Mouse (Mus musculus): Measurements from ENCODE around the gene Ceacam19.
A peak's percentile ranks its signal among the peaks of the same experiment; 100 is the strongest.
"Not testable (repeated sequence)": the region's sequence is repeated elsewhere in the genome, so short reads cannot be mapped to it uniquely, and the experiment has no call there.

The Ceacam19 gene

GRCm38 (mm10) chr7:19887849-19888248 lies at the start of gene Ceacam19:
TSS of gene Ceacam19 (minus strand) at chr7:19887965.
- no peak for DNase-seq (ENCODE audit: low read depth)

DNA sequence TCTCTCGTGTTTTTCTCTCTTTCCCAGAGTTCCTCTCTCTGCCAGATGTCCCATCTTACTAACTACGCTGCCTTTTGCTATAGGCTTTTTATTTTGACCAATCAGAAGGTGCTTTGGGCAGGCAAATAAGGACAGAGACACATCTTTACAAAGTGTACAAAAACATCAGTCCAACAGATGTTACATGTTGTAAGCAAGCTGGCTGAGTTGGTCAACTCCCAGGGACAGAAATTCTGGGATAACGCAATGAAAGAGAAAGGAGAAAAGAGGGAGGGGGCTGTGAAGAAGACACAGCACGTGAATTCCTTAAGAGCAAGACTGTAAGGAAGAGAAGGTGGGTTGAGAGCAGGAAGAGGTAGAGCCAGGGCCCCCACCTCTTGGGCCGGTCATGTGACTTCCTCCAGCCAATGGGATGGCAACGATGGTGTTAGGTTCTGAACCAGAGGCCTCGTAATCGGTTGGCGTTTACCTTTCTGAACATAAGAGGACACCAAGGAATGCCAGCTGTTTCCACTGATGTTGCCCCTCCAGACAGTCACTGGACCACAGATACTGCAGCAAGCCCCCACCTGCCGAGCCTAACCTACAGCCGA lies 49.6 kb upstream of the Ceacam19 start:
- no peak for DNase-seq (ENCODE audit: low read depth)

GRCm38 (mm10) chr7:19935961-19936360 lies 48.2 kb upstream of the Ceacam19 start:
- no peak for DNase-seq (ENCODE audit: low read depth)

DNA sequence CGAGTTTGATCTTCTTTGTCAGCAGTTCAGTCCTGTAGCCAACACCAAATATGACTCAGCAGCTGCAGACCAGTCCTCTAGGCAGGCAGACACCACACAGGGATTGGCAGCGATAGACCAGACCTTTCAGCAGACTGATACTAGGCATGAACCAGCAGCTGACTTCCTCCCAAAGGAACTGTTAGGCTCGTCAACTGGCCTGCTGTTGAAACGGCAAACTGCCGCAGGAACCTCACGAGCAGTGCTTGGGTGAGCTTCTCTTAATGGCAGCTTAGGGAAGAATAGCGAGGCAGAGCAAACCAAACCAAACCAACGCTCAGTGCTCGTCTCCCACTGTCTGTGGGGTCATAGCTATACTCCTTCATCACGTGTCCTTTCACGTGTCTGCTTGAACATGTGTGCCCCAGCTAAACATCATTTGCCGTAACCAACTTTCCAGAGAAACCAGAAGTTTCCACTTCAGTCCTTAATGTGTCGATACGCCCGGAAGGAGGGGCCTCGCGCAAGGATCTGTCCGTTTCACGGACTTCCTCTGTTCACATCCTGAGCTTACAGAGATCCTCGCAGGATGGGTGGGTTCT lies 47.5 kb upstream of the Ceacam19 start:
- DNase-seq (ENCODE audit: low read depth) = peak; percentile 94

DNA sequence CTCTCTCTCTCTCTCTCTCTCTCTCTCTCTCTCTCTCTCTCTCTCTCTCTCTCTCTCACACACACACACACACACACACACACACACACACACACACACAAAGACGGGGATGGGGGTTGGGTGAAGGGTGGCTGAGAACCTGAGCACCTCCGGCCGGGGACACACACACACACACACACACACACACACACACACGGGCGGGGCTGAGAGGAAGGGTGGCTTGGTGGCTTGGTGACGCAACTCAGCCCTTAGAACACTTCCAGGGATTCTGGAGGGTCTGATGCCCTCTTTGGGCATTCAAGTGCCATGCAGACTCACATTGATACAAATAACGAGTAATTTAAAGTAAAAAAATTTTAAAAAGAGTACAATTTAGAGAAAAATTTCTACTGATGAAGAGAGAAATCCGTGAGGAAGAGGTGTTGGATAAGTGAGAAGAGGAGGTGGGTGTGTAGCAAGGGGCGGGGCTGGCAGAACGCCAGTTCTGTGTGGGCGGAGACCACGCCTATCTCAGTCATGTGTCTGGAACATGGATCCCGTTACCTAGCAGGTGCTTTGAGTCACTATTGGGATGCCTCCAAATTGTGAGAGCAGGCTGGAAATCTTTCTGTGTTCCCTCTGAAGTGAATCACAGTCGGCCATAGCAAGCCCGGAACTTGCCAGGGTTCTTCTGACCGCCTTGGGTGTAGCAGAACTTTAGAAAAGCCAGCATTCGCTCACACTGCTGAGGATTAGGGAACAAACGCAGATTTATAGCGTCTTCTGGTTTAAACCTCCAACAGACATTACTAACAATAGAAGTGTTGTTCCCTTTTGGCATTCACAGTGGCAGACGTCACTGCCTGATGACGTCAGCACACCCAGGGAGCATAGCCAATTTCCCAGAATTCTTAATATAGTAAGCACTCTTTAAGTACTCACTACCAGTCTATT lies 45.4 kb upstream of the Ceacam19 start:
- DNase-seq (ENCODE audit: low read depth) = peak; percentile 96

DNA sequence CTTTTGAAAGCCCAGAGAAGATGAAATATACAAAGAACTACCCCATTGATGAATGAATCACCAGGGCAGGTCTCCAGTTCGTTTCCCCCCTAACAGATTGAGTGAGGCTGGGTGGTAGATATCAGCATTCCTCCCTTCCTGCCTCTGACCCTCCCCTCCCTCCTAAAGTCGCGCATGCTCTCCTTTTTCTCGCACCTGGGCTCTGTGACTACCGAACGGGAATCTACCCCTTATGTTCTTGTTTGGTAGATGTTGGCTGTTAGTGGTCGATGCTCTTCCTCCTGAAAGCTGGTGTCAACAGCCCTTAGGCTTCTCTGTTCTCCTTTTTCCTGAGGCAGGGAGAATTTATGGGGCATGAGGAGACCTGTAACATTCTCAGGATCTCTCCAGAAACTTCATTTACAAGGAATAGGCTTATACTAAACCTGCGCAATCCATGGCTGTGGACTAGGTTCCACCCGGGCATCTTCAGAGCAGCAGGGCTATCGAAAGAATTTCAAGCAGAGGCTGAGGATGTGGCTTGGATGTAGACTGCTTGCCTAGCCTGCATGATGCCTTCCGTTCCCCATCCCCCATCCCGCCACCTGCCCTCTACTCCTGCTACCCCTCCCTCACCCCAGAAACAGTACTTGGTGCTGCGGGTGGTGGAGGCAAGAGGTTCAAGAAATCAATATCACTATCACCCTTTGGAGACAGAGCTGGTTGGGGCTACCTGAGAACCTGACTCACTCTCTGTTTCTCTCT lies 44.5 kb upstream of the Ceacam19 start:
- no peak for DNase-seq (ENCODE audit: low read depth)

- not testable (repeated sequence) for DNase-seq (ENCODE audit: low read depth)
These were observed 42.7 kb upstream of the Ceacam19 start for GRCm38 (mm10) chr7:19930481-19930880.

- no peak for DNase-seq (ENCODE audit: low read depth)
These were observed 40.7 kb upstream of the Ceacam19 start for GRCm38 (mm10) chr7:19928486-19928885.

GRCm38 (mm10) chr7:19926849-19927480 lies 39.2 kb upstream of the Ceacam19 start:
- no peak for DNase-seq (ENCODE audit: low read depth)

- no peak for DNase-seq (ENCODE audit: low read depth)
These were observed 37.6 kb upstream of the Ceacam19 start for GRCm38 (mm10) chr7:19925376-19925775.

DNA sequence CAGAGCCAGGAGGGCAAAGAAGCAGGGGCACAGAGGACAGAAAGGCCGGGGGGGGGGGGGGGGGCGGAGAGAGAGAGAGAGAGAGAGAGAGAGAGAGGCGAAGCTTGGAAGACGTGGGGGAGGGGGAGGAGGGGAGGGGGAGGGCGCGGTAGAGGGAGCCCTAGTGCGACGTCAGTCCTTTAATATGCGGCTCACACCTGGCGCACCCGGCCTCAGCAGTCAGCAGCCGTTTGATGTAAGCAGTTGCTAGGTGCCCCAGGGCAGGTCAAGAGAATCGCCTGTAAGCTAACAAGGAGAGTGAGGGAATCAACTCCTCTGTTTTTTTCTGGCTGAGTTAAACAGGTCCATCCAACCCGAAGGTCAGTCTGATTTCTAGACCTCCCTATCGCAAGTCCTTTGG lies 36.0 kb upstream of the Ceacam19 start:
- DNase-seq (ENCODE audit: low read depth) = no peak

- no peak for DNase-seq (ENCODE audit: low read depth)
These were observed 35.6 kb upstream of the Ceacam19 start for GRCm38 (mm10) chr7:19923354-19923753.

DNA sequence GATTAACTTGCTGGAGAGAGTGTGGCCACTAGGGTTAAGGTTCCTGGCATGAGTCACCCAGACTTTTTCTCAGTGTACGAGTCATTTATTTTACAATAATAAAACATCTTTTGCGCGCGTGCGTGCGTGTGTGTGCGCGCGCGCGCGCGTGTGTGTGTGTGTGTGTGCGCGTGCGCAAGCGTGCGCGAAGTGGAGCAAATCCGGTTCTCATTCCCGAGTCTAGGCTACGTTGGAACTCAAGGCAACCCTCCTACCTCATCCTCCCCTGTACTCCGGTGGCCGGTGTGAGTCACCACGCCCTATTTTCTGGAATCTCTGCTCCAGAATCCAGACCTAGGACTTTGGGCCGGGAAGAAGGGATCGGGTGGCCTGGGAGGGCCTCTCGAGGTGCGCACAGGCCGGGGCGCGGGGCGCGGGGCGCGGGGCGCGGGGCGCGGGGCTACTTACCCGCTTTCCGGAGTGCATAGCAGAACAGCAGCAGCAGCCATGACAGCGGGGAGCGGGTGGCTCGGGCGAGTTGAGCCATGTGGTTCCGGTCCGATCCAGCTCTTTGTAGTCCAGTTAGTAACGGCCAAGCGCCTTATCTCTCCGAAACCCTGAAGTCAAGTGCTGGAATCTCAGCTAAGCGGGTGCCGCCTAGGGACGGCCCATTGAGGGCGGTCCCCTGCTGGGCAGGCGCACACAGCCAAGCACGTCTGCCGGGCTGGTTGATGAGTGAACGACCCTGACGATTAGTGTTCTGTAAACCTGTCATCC lies 32.9 kb upstream of the Ceacam19 start, which contains the start of gene Pvr:
Gene Pvr, minus strand, starts transcription at position 655 of the 756 bp plus-strand sequence.
- peak; percentile 77 for DNase-seq (ENCODE audit: low read depth)

GRCm38 (mm10) chr7:19920166-19920505 lies 32.4 kb upstream of the Ceacam19 start:
- DNase-seq (ENCODE audit: low read depth) = no peak

- no peak for DNase-seq (ENCODE audit: low read depth)
These were observed 26.8 kb upstream of the Ceacam19 start for GRCm38 (mm10) chr7:19914558-19914957.

DNA sequence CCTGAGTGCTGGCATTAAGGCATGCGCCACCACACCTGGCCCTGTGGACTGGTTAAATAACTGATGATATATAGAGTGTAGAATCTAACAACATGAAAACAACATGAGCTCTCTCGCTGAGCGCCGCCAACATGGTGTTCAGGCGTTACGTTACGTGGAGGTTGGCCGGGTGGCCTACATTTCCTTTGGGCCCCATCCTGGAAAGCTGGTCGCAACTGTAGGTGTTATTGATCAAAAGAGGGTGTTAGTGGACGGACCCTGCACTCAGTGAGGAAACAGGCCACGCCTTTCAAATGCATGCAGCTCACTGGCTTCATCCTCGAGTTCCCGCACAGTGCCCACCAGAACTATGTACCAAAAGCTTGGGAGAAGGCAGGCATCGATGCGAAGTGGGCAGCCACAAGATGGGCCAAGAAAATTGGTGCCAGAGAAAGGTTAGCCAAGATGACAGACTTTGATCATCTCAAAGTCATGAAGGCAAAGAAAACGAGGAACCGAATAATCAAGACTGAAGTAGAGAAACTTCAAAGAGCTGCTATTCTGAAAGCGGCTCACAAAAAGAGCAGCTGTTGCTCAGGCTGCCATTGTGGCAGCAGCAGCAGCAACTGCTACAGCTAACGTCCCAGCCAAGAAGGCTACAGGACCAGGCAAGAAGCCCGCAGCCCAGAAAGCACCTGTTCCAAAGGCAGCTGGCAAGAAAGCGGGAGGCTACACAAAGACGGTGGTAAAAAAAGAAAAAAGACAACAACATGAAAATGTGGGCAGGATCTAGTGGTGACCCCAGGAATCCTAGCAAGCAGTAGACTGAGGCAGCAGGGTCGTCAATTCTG lies 24.1 kb upstream of the Ceacam19 start:
- DNase-seq (ENCODE audit: low read depth) = no peak

DNA sequence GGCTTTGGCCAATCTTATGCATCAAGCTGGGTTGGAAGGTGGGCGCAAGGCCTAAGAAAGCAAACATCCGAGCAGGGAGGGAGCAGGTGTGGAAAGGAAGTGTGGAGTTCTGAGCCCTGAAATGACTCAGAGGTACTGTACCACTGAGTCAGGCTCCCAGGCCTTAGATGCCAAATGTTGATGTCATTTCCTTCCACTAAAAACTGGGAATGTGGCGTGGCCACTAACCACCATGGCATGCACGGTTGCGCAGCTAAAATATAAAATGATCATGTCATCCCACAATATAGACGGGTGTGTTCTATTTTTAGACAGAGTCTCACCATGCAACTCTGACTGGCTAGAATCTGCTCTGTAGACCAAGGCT lies 23.5 kb upstream of the Ceacam19 start:
- DNase-seq (ENCODE audit: low read depth) = peak; percentile 86

DNA sequence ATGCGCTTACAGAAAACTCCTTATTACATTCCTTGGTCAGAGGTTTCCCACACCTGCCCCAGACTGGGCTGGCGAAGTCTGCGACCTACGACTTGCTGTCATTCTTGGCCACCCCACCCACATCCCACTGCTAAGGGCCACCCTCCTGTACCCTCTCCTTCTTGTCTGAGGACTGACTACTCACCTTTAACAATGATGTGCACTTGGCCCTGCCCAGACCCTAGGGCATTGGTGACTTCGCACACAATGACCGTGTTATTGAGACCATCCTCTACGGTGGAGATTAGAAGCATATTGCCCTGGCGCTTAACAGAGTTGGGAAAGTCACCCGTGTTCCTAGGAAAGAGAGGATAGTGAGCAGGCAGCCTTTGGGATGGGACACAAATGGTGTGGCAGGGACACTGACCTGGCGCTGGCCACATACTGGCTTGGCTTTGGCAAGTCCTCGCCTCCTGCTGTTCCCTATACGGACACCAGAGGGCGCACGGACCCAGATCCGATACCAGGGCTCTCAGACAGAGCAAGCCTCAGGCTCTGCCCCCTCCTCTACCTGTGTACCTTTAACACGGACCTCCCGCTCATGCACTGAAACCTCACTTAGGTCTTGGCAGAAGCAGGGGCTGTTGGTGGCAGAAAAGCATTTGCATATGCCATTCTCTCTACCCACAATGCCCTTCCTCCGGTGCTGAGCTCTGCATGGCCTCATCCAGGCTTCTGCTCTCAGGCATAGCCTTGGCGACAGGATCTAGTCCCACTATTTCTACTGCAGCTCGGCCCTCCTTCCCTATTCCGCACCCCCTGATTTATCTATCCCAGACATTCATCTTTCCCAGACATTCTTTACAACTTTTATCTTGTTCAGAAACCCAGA lies 22.9 kb upstream of the Ceacam19 start:
- DNase-seq (ENCODE audit: low read depth) = no peak

- no peak for DNase-seq (ENCODE audit: low read depth)
These were observed 2.1 kb upstream of the Ceacam19 start for GRCm38 (mm10) chr7:19889881-19890280.
